Mouse (Mus musculus) neutrophil, adult 5-6 weeks (primary cell): ENCODE results near the gene Itpk1. TPM values are rescaled to one million over a fixed set of nuclear protein-coding genes. Genes with fewer than 3 reads are reported as not detected.

ENCODE experiments used
- ATAC-seq: fragments of 151-379, 151-347 bp; 2 replicates; pipeline ENCODE4 v1.8.0; 2017; ENCODE audit warnings: mild to moderate bottlenecking, moderate TSS enrichment; ENCODE audit not compliant: insufficient number of reproducible peaks, poor library complexity, low FRiP score, severe bottlenecking; ENCODE audit errors: extremely low read depth
- total RNA-seq: library from RNA; stranded (forward); fragments of 200-1000 nt; gene quantifications from 2 replicates; pipeline ENCODE4 v1.2.3, GENCODE M21; 2017

The Itpk1 gene
- total RNA-seq, 1 experiment from 2014 or later, result 14.0 TPM

- ATAC-seq, result no peak
Observed at GRCm38 (mm10) chr12:102613411-102613810, 91.3 kb downstream of the Itpk1 start.

GRCm38 (mm10) chr12:102612431-102612830 is 92.3 kb downstream of the Itpk1 start:
- peak; percentile 46; the same call in 1 of the 2 replicates for ATAC-seq

GRCm38 (mm10) chr12:102610927-102611326 is 93.8 kb downstream of the Itpk1 start:
- no peak for ATAC-seq

GRCm38 (mm10) chr12:102607808-102608517 is 96.8 kb downstream of the Itpk1 start:
- ATAC-seq, result no peak

GRCm38 (mm10) chr12:102607066-102607465 is 97.7 kb downstream of the Itpk1 start:
- ATAC-seq, result no peak

GRCm38 (mm10) chr12:102605607-102606006 is 99.1 kb downstream of the Itpk1 start:
- no peak for ATAC-seq

- no peak for ATAC-seq
Observed at GRCm38 (mm10) chr12:102602255-102603041, 102.3 kb downstream of the Itpk1 start.

- ATAC-seq, result no peak
Observed at GRCm38 (mm10) chr12:102601847-102602246, 102.9 kb downstream of the Itpk1 start.

GRCm38 (mm10) chr12:102600345-102600744 is 104.4 kb downstream of the Itpk1 start:
- no peak for ATAC-seq

- no peak for ATAC-seq
Observed at GRCm38 (mm10) chr12:102599801-102600200, 104.9 kb downstream of the Itpk1 start.

- ATAC-seq, result no peak
Observed at GRCm38 (mm10) chr12:102598535-102598934, 106.2 kb downstream of the Itpk1 start.

- ATAC-seq, result no peak
Observed at GRCm38 (mm10) chr12:102597466-102597865, 107.3 kb downstream of the Itpk1 start.

GRCm38 (mm10) chr12:102596410-102596809 is 108.3 kb downstream of the Itpk1 start:
- ATAC-seq, result no peak

- ATAC-seq, result no peak
Observed at GRCm38 (mm10) chr12:102594627-102595026, 110.1 kb downstream of the Itpk1 start.

- no peak for ATAC-seq
Observed at GRCm38 (mm10) chr12:102593699-102594098, 111.0 kb downstream of the Itpk1 start.

- no peak for ATAC-seq
Observed at GRCm38 (mm10) chr12:102590711-102591360, 113.9 kb downstream of the Itpk1 start.

- no peak for ATAC-seq
Observed at GRCm38 (mm10) chr12:102587106-102587505, 117.6 kb downstream of the Itpk1 start.

GRCm38 (mm10) chr12:102586286-102586881 is 118.3 kb downstream of the Itpk1 start:
- no peak for ATAC-seq

GRCm38 (mm10) chr12:102585390-102585789 is 119.3 kb downstream of the Itpk1 start:
- ATAC-seq, result no peak
